Comparison of ENCODE assay signal across 22 mouse cellular contexts in genomic region chr9:27453476-27453875, GRCm38 (mm10). TPM values are rescaled to one million over a fixed set of nuclear protein-coding genes. Genes with fewer than 3 reads are reported as not detected.
A peak's percentile ranks its signal among the peaks of the same experiment; 100 is the strongest.
DNase-seq lines count a peak whose midpoint lies in the region; ATAC-seq and TF ChIP-seq lines count a peak whose summit lies in the region.
"Had no signal": no experiment of that assay in that cellular context is flagged by ENCODE, and none has a peak within 500 bp of the region (broad histone marks: within the 10 kb centered on the region; RNA-seq: fewer than 3 reads in every experiment).

No protein-coding gene starts in this region.

- no peak for TF ChIP-seq CTCF in forebrain, postnatal 0 days (IDR thresholded peaks at IDR 0.05; ENCODE audit: low read depth)
- no peak for TF ChIP-seq CTCF in lung, embryonic 14.5 days (IDR thresholded peaks at IDR 0.05; ENCODE audit: low read depth)

- H3K4me2 ChIP-seq in forebrain, postnatal 0 days (ENCODE audit: low read depth): no peak overlapping the region
- H3K4me2 ChIP-seq in forebrain, embryonic 14.5 days (ENCODE audit: low read length): no peak overlapping the region
- H3K4me2 ChIP-seq in lung, embryonic 14.5 days: no peak overlapping the region
- H3K4me2 ChIP-seq: hindbrain, embryonic 12.5 days; limb, embryonic 12.5 days had no signal

- peak overlapping the region; percentile 74 for H3K27ac ChIP-seq in forebrain, postnatal 0 days (ENCODE audit: low read depth, low read length)
- H3K27ac ChIP-seq in forebrain, embryonic 14.5 days (ENCODE audit: low read depth, low read length): no peak overlapping the region
- H3K27ac ChIP-seq in lung, embryonic 14.5 days (ENCODE audit: low read depth): no peak overlapping the region
- H3K27ac ChIP-seq: hindbrain, embryonic 12.5 days; limb, embryonic 12.5 days had no signal

- no peaks in the 10 kb centered on the region for H3K36me3 ChIP-seq in forebrain, postnatal 0 days (ENCODE audit: insufficient read depth)
- no peaks in the 10 kb centered on the region for H3K36me3 ChIP-seq in forebrain, embryonic 14.5 days (ENCODE audit: control insufficient read depth, insufficient read depth, low read length)
- no peaks in the 10 kb centered on the region for H3K36me3 ChIP-seq in lung, embryonic 14.5 days (ENCODE audit: insufficient read depth)
- H3K36me3 ChIP-seq: hindbrain, embryonic 12.5 days; limb, embryonic 12.5 days had no signal

- ATAC-seq in forebrain, postnatal 0 days: no peak
- no peak for ATAC-seq in forebrain, embryonic 14.5 days
- no peak for ATAC-seq in lung, embryonic 14.5 days (ENCODE audit: insufficient read depth)
- ATAC-seq: CD4-positive, CD25-positive, alpha-beta regulatory T cell, adult 4 months; liver, postnatal 0 days had no signal

- H3K4me3 ChIP-seq in forebrain, postnatal 0 days (ENCODE audit: low read depth, low read length): no peak overlapping the region
- no peak overlapping the region for H3K4me3 ChIP-seq in forebrain, embryonic 14.5 days (ENCODE audit: low read depth, low read length)
- H3K4me3 ChIP-seq in lung, embryonic 14.5 days (ENCODE audit: low read depth, low read length): no peak overlapping the region
- H3K4me3 ChIP-seq: erythroblast, embryonic 14.5 days; hindbrain, embryonic 12.5 days; limb, embryonic 12.5 days had no signal

- H3K9ac ChIP-seq in forebrain, postnatal 0 days: no peak overlapping the region
- no peak overlapping the region for H3K9ac ChIP-seq in forebrain, embryonic 14.5 days (ENCODE audit: low read length)
- H3K9ac ChIP-seq in lung, embryonic 14.5 days: no peak overlapping the region
- H3K9ac ChIP-seq: hindbrain, embryonic 12.5 days; limb, embryonic 12.5 days; liver, postnatal 0 days had no signal

- H3K27me3 ChIP-seq in forebrain, postnatal 0 days (ENCODE audit: insufficient read depth, low read length): no peaks in the 10 kb centered on the region
- no peaks in the 10 kb centered on the region for H3K27me3 ChIP-seq in forebrain, embryonic 14.5 days (replicated peaks; ENCODE audit: control insufficient read depth, insufficient read depth, low read length)
- H3K27me3 ChIP-seq in lung, embryonic 14.5 days (ENCODE audit: insufficient read depth, low read length): no peaks in the 10 kb centered on the region
- H3K27me3 ChIP-seq: hindbrain, embryonic 12.5 days had no signal

- no peak for DNase-seq in forebrain, postnatal 0 days
- no peak for DNase-seq in forebrain, embryonic 14.5 days (ENCODE audit: low spot score)
- DNase-seq in lung, embryonic 14.5 days: peak; percentile 59
- DNase-seq in lung, adult 18-20 months: no peak
- DNase-seq in ZHBTc4 (ENCODE audit: low read depth, low spot score): peak; percentile 26
- DNase-seq in mesoderm, embryonic 11.5 days (ENCODE audit: low read depth, low spot score): peak; percentile 54
- DNase-seq in thymus, postnatal 14 days: no peak
- no peak for DNase-seq in urinary bladder, adult 2 months (ENCODE audit: low spot score)
- DNase-seq: cerebellum, adult 18-20 months; kidney, postnatal 14 days; liver, postnatal 0 days; thymus, adult 18-20 months had no signal

- peaks cover 15% of the 10 kb centered on the region for H3K4me1 ChIP-seq in forebrain, postnatal 0 days (ENCODE audit: insufficient read depth)
- H3K4me1 ChIP-seq in forebrain, embryonic 14.5 days (ENCODE audit: control insufficient read depth, insufficient read depth, low read length): peaks cover 9% of the 10 kb centered on the region; the same call in 1 of the 2 replicates
- no peaks in the 10 kb centered on the region for H3K4me1 ChIP-seq in lung, embryonic 14.5 days (ENCODE audit: insufficient read depth)
- H3K4me1 ChIP-seq: limb, embryonic 12.5 days had no signal

- WGBS in forebrain, postnatal 0 days: 75% methylated on average over 2 of the region's 2 CpGs
- WGBS in forebrain, embryonic 14.5 days: 92% methylated on average over 2 of the region's 2 CpGs
- 69% methylated on average over 2 of the region's 2 CpGs for WGBS in lung, embryonic 14.5 days

- H3K9me3 ChIP-seq in forebrain, postnatal 0 days (ENCODE audit: low read length): no peaks in the 10 kb centered on the region
- H3K9me3 ChIP-seq in forebrain, embryonic 14.5 days (replicated peaks; ENCODE audit: control insufficient read depth, low read length): no peaks in the 10 kb centered on the region
- no peaks in the 10 kb centered on the region for H3K9me3 ChIP-seq in lung, embryonic 14.5 days (ENCODE audit: low read depth, low read length)
- H3K9me3 ChIP-seq: hindbrain, embryonic 12.5 days; limb, embryonic 12.5 days had no signal

RNA-seq across cellular contexts. Expression of gene Spata19, which starts 56.9 kb away (rescaled TPM):
- total RNA-seq in forebrain, postnatal 0 days (2014; rRNA removed): not detected in 2 replicates
- polyA plus RNA-seq in forebrain, postnatal 0 days (2015; fragmentation: Nextera tagmentation; extraction: Ambion mirVana): not detected in 2 replicates
- polyA plus RNA-seq in forebrain, embryonic 14.5 days (2014; fragmentation: Nextera tagmentation; extraction: Ambion mirVana): 0.27 TPM in 1 of 2 replicates, not detected in the other
- polyA plus RNA-seq in lung, embryonic 14.5 days (2014; fragmentation: Nextera tagmentation; extraction: Ambion mirVana): not detected in 2 replicates
- polyA plus RNA-seq in urinary bladder, adult 2 months (2012; rRNA removed): not detected in 2 replicates
- total RNA-seq: layer of hippocampus, postnatal 14 days; monocyte, adult 5-6 weeks had no signal
- polyA plus RNA-seq: CD4-positive, CD25-positive, alpha-beta regulatory T cell, adult 4 months; erythroblast, embryonic 14.5 days; heart, embryonic 14.5 days; hindbrain, embryonic 12.5 days; intestine, embryonic 14.5 days; limb, embryonic 12.5 days; liver, postnatal 0 days; neural tube, embryonic 14.5 days; small intestine, adult 2 months had no signal

Comparison
In these comparisons a context has a peak if more than half of its experiments do, and no peak if none do; other contexts are left out.
1. DNase-seq: peak in lung, embryonic 14.5 days (single experiment), ZHBTc4 (single experiment) and mesoderm, embryonic 11.5 days (single experiment); none in forebrain, postnatal 0 days (single experiment), forebrain, embryonic 14.5 days (single experiment), lung, adult 18-20 months (0 of 2), thymus, postnatal 14 days (single experiment) and urinary bladder, adult 2 months (single experiment).